Mouse (Mus musculus) embryonic fibroblast, embryonic 13.5 days (primary cell): Measurements from ENCODE around the gene Tgfa. TPM values are rescaled to one million over a fixed set of nuclear protein-coding genes. Genes with fewer than 3 reads are reported as not detected.

ENCODE experiments used
- H3K27ac ChIP-seq: 2 replicates; pipeline ENCODE4 v1.5.1; 2012; ENCODE audit warnings: low read length, control low read depth, inconsistent platforms; ENCODE audit not compliant: insufficient read depth
- H3K4me1 ChIP-seq: 2 replicates; pipeline ENCODE4 v1.6.1; 2011; ENCODE audit warnings: low read length; ENCODE audit not compliant: control insufficient read depth, insufficient read depth
- H3K4me3 ChIP-seq: 2 replicates; pipeline ENCODE4 v1.5.1; 2011; ENCODE audit warnings: mild to moderate bottlenecking, control low read depth, low read length; ENCODE audit not compliant: insufficient read depth
- CTCF ChIP-seq: IDR thresholded peaks from 2 replicates; pipeline ENCODE4 v1.5.1; 2011; ENCODE audit warnings: mild to moderate bottlenecking, control low read depth, low read length, moderate library complexity, borderline replicate concordance; ENCODE audit not compliant: insufficient read depth
- POLR2A ChIP-seq: IDR thresholded peaks from 2 replicates; pipeline ENCODE4 v1.6.1; 2011; ENCODE audit warnings: low read depth, mild to moderate bottlenecking, control low read depth, low read length, moderate library complexity
- polyA plus RNA-seq: library from polyadenylated mRNA; stranded (reverse); fragments of >200 nt; gene quantifications from 2 replicates; pipeline ENCODE4 v1.2.4, GENCODE M21; 2011; ENCODE audit warnings: low read depth; ENCODE audit not compliant: missing spikeins, insufficient read length

Tgfa gene
- polyA plus RNA-seq, 1 experiment: 0.42 TPM

DNA sequence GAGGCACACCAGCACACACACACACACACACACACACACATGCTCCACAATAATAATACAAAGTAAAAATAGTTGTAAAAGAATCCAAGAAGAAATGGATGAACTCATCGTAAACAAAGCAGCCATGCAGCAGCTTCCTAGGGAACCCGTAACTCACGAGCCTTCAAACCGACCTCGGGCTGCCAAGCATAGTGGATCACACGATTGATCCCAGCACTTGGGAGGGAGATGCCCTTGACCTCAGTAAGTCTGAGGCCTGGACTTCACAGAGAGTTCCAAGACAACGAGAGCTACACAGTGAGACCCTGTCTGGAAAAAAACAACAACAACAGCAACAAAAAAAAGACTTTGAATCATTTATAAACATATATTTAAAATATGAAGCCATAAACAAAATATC, 33.4 kb upstream of the Tgfa start:
- Histone ChIP-seq H3K4me1 (peaks cover 4% of the 10 kb centered on the region; the same call in 1 of the 2 replicates), H3K27ac (no peak overlapping the region), H3K4me3 (no peak overlapping the region)
- no peak for TF ChIP-seq POLR2A
- TF ChIP-seq CTCF: no peak

DNA sequence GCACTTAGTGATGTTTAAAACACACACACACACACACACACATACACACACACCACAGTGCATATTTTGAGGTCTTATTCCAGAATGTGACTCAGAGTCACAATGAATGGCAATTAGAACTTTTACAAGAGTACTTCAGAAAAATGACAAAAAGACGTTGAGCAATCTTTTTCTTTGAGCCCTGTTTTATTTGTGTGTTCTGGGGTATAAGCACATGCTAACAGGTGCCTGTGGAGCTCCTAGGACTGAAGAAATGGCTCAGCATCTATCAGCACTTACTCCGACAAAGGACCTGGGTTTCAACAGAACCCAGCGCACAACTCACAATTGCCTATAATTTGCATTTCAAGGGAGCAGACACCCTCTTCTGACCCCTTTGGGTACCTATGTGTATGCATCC, 31.0 kb upstream of the Tgfa start:
- Histone ChIP-seq H3K4me3 (no peak overlapping the region), H3K27ac (no peak overlapping the region), H3K4me1 (no peaks in the 10 kb centered on the region)
- TF ChIP-seq CTCF (no peak), POLR2A (no peak)

GRCm38 (mm10) chr6:86166426-86166825, 28.6 kb upstream of the Tgfa start:
- no peak overlapping the region for H3K27ac ChIP-seq
- TF ChIP-seq POLR2A (no peak), CTCF (no peak)
- H3K4me1 ChIP-seq: no peaks in the 10 kb centered on the region
- no peak overlapping the region for H3K4me3 ChIP-seq

DNA sequence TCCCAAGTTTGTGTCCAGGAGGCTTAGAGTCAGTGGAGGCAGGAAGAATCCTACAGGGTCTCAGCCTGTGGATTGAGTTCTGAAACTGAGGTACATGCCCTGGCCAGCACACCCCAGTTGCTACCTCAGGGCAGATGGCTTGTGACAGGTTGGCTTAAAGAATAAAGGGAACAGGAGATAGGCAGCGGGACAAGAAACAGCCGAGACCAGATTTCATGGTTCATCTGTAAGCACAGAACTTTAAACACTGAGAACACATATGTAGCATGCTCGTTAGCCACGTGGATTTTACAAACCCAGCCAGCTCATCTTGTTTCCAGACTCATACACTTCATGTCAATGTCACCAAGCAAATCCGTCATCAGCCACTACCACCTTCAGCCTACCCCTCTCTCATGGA, 27.2 kb upstream of the Tgfa start:
- H3K4me3 ChIP-seq: no peak overlapping the region
- TF ChIP-seq CTCF (no peak), POLR2A (no peak)
- no peak overlapping the region for H3K27ac ChIP-seq
- H3K4me1 ChIP-seq: no peaks in the 10 kb centered on the region

GRCm38 (mm10) chr6:86169166-86169565, 25.9 kb upstream of the Tgfa start:
- Histone ChIP-seq H3K4me1 (no peaks in the 10 kb centered on the region), H3K27ac (no peak overlapping the region), H3K4me3 (no peak overlapping the region)
- no peak for TF ChIP-seq POLR2A
- no peak for TF ChIP-seq CTCF

GRCm38 (mm10) chr6:86176236-86176635, 18.8 kb upstream of the Tgfa start:
- Histone ChIP-seq H3K27ac (peak overlapping the region; percentile 6; the same call in 1 of the 2 replicates), H3K4me3 (no peak overlapping the region), H3K4me1 (peaks cover 5% of the 10 kb centered on the region; the same call in 1 of the 2 replicates)
- no peak for TF ChIP-seq POLR2A
- TF ChIP-seq CTCF: no peak

DNA sequence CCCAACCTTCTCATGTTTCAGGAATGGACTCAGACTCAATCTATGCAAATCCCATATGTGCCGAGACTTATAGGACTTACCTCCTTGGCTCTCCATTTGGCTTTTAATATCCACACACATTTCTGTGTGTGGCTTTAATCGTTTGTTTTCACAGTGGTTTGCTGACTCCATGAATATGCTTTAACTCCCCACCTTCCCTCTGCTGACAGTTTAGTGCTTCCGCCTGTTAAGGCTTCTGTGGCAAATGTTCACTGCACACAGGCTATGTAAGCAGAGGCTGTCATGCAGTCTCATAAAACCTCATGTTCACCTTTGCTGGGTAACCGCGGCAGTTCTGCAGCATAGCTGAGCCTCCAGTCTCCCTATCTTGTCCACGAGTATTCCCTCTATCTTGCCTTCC, 18.3 kb upstream of the Tgfa start:
- Histone ChIP-seq H3K4me3 (no peak overlapping the region), H3K27ac (peak overlapping the region; percentile 6; the same call in 1 of the 2 replicates), H3K4me1 (peaks cover 5% of the 10 kb centered on the region; the same call in 1 of the 2 replicates)
- TF ChIP-seq POLR2A (no peak), CTCF (no peak)

- no peak for TF ChIP-seq POLR2A
- TF ChIP-seq CTCF: no peak
- H3K4me3 ChIP-seq: no peak overlapping the region
- H3K4me1 ChIP-seq: peaks cover 5% of the 10 kb centered on the region; the same call in 1 of the 2 replicates
- H3K27ac ChIP-seq: no peak overlapping the region
These were observed 17.6 kb upstream of the Tgfa start for GRCm38 (mm10) chr6:86177331-86177982.

DNA sequence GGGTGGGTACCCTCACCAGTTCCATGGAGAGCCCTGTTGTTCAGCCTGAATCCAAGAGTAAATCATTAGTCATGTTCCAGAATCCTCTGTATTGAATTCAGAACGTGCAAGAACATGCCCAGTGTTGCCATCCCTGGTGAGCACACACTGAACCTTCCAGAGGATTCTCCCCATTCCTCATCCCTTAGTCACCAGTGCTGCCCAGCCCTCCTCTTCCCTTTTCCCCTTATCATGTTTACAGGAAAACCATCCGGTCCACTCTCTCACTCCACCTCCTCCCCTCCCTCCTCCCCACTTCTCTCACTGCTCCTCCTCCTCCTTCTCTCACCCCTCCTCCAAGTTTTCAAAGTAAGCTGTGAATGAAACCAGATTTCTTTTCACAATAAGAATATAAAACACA, 14.4 kb upstream of the Tgfa start:
- H3K4me3 ChIP-seq: no peak overlapping the region
- no peak for TF ChIP-seq POLR2A
- no peak for TF ChIP-seq CTCF
- H3K27ac ChIP-seq: peak overlapping the region; percentile 45; the same call in 1 of the 2 replicates
- peaks cover 5% of the 10 kb centered on the region; the same call in 1 of the 2 replicates for H3K4me1 ChIP-seq

GRCm38 (mm10) chr6:86182016-86182415, 13.0 kb upstream of the Tgfa start:
- TF ChIP-seq POLR2A: no peak
- TF ChIP-seq CTCF: no peak
- H3K27ac ChIP-seq: no peak overlapping the region
- peaks cover 2% of the 10 kb centered on the region; the same call in 1 of the 2 replicates for H3K4me1 ChIP-seq
- H3K4me3 ChIP-seq: no peak overlapping the region
